Mouse (Mus musculus) ES-Bruce4 (cell line): ENCODE measurements around the gene C1qc. TPM values are rescaled to one million over a fixed set of nuclear protein-coding genes. Genes with fewer than 3 reads are reported as not detected.

ENCODE experiments used
- H3K27ac ChIP-seq: 2 replicates; pipeline ENCODE4 v1.5.1; 2012; ENCODE audit warnings: low read length, inconsistent platforms; ENCODE audit not compliant: insufficient read depth
- H3K27me3 ChIP-seq: 2 replicates; pipeline ENCODE4 v1.6.1; 2012; ENCODE audit warnings: mild to moderate bottlenecking, low read length, inconsistent platforms; ENCODE audit not compliant: control insufficient read depth, poor library complexity, insufficient read depth, severe bottlenecking
- H3K36me3 ChIP-seq: 2 replicates; pipeline ENCODE4 v1.6.1; 2012; ENCODE audit warnings: inconsistent platforms, mild to moderate bottlenecking, low read length, moderate library complexity; ENCODE audit not compliant: control insufficient read depth, poor library complexity, insufficient read depth, severe bottlenecking
- H3K4me1 ChIP-seq: one replicate; pipeline ENCODE4 v1.8.1; 2011; ENCODE audit warnings: low read length; ENCODE audit not compliant: control insufficient read depth, insufficient read depth
- H3K4me3 ChIP-seq: 2 replicates; pipeline ENCODE4 v1.5.1; 2011; ENCODE audit warnings: low read depth, mild to moderate bottlenecking, low read length
- H3K9ac ChIP-seq: 2 replicates; pipeline ENCODE4 v1.6.1; 2012; ENCODE audit warnings: low read depth, mild to moderate bottlenecking, inconsistent platforms; ENCODE audit not compliant: poor library complexity, severe bottlenecking
- H3K9me3 ChIP-seq: replicated peaks from 2 replicates; pipeline ENCODE4 v1.6.1; 2012; ENCODE audit warnings: mild to moderate bottlenecking, low read length, inconsistent platforms; ENCODE audit not compliant: control insufficient read depth, poor library complexity, insufficient read depth, severe bottlenecking
- CTCF ChIP-seq: IDR thresholded peaks from one replicate; pipeline ENCODE4 v1.8.1; 2011; ENCODE audit warnings: low read depth, low read length
- EP300 ChIP-seq: IDR thresholded peaks from 2 replicates; pipeline ENCODE4 v1.6.1; 2011; ENCODE audit warnings: low read depth, low read length; ENCODE audit not compliant: insufficient read depth
- POLR2A ChIP-seq: IDR thresholded peaks from one replicate; pipeline ENCODE4 v1.8.1; 2011; ENCODE audit warnings: low read length; ENCODE audit not compliant: insufficient read depth
- polyA plus RNA-seq: library from polyadenylated mRNA; stranded (reverse); fragments of >200 nt; gene quantifications from 2 replicates; pipeline ENCODE4 v1.2.4, GENCODE M21; 2011; ENCODE audit warnings: low read depth; ENCODE audit not compliant: missing spikeins, insufficient read depth, insufficient read length

Gene C1qc
- polyA plus RNA-seq, 1 experiment: not detected

DNA sequence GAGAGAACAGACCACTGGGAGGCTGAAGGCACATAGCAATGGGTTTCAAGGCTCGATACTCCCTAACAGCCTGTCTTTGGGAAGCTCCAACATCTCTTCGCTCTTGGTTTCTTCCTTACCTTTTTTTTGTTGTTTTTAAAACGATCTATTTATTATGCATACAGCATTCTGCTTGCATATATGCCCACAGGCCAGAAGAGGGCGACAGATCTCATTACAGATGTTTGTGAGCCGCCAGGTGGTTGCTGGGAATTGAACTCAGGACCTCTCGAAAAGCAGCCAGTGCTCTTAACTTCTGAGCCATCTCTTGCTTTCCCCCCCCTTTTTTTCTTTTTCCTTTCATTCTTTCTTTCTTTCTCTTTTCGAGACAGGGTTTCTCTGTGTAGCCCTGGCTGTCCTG lies 6.3 kb upstream of the C1qc start:
- Histone ChIP-seq H3K9ac (no peak overlapping the region), H3K4me3 (no peak overlapping the region), H3K9me3 (no peaks in the 10 kb centered on the region), H3K4me1 (peaks cover 11% of the 10 kb centered on the region), H3K36me3 (no peaks in the 10 kb centered on the region), H3K27ac (no peak overlapping the region), H3K27me3 (no peaks in the 10 kb centered on the region)
- TF ChIP-seq POLR2A (no peak), CTCF (peak; percentile 46)

DNA sequence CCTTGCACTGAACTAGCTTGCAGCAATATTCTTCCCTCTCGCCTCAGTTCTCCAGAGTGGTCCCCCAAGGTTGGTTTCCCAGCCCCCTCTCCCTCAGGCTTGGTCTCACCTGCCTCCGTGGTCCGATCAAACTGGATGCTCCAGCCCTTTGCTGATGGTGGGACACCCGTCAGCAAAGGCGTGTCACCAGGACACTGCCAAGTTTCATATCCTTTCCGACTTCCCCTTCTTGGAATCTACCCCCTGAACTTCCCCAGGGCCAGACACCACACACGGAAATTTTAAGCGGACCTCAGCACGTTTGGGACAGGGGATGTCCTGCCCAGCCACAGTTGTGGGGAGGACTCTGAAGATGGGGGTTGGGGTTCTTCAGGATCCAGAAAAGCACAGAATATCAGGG lies 5.8 kb upstream of the C1qc start, which contains the start of gene C1qa:
Gene C1qa (minus strand): TSS at position 167 of the 400 bp plus-strand sequence.
- Histone ChIP-seq H3K4me3 (no peak within 1 kb of the TSS), H3K27ac (peak within 1 kb of the TSS; percentile 77; the same call in 1 of the 2 replicates), H3K36me3 (no peaks in the 10 kb centered on the region), H3K9me3 (no peaks in the 10 kb centered on the region), H3K9ac (no peak within 1 kb of the TSS), H3K4me1 (peaks cover 11% of the 10 kb centered on the region), H3K27me3 (no peaks in the 10 kb centered on the region)
- TF ChIP-seq CTCF (no peak), EP300 (no peak), POLR2A (no peak)

DNA sequence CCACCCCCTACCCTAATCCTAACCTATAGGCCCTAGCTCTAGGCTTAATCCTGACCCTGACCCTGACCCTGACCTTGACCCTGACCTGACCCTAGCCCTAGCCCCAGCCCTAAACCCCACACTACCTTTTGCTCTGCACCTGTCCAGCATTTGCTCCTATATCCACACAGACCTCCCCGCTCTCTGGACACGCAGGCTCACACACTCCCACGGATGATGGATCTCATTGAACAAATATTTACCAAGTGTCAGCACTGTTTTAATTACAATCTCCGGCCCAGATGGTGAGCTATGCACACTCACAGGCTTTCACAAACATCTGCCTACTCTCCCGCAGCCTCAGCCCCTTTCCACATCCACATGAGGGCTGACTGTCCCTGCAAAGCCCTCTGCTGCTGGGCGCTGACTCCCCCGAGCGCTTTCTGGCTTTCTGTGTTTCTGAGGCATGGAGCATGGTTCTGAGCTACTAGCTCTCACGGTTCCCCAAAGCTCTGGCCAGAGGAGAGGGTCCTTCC lies 5.3 kb upstream of the C1qc start:
- peak; percentile 88 for TF ChIP-seq EP300
- no peak for TF ChIP-seq CTCF
- TF ChIP-seq POLR2A: no peak
- Histone ChIP-seq H3K27me3 (no peaks in the 10 kb centered on the region), H3K4me1 (peaks cover 11% of the 10 kb centered on the region), H3K36me3 (no peaks in the 10 kb centered on the region), H3K27ac (no peak overlapping the region), H3K4me3 (no peak overlapping the region), H3K9me3 (no peaks in the 10 kb centered on the region), H3K9ac (no peak overlapping the region)

DNA sequence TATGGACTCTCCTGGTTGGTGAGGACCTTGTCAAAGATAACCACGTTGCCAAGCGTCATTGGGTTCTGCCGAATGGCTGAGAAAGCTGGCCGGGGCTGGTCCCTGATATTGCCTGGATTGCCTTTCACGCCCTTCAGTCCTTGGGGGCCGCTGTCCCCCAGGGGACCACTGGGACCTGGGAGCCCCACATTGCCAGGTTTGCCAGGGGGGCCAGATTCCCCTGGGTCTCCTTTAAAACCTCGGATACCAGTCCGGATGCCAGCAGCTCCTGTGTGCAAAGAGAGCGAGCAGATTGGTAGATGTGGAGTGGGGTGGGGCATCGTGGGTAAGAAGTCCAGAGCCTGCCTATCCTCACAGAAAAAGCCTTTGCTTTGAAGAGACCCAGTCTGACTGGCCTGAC lies 3.6 kb upstream of the C1qc start:
- no peaks in the 10 kb centered on the region for H3K27me3 ChIP-seq
- TF ChIP-seq POLR2A: no peak
- TF ChIP-seq CTCF: no peak
- no peak for TF ChIP-seq EP300
- no peak overlapping the region for H3K9ac ChIP-seq
- no peaks in the 10 kb centered on the region for H3K36me3 ChIP-seq
- H3K4me1 ChIP-seq: peaks cover 10% of the 10 kb centered on the region
- H3K4me3 ChIP-seq: no peak overlapping the region
- H3K27ac ChIP-seq: no peak overlapping the region
- no peaks in the 10 kb centered on the region for H3K9me3 ChIP-seq

DNA sequence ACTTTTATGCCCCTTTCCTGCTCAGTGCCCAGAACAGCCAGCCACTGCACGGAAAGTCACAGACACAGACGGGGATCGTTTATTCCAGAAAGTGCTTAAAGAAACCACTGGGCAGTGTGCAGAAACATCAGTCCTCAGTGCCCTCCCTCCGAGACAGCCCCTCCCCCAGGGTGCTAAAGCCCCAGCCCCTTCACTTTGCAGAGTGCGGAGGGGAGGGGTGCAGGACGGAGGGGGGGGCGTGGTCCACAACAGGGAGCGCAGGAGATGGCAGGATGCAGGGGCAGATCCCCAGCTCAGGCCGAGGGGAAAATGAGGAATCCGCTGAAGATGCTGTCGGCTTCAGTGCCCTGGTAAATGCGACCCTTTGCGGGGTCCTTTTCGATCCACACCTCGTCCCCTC lies 3.0 kb upstream of the C1qc start:
- no peak for TF ChIP-seq CTCF
- TF ChIP-seq EP300: no peak
- no peak for TF ChIP-seq POLR2A
- H3K4me3 ChIP-seq: no peak overlapping the region
- H3K4me1 ChIP-seq: peaks cover 9% of the 10 kb centered on the region
- H3K9me3 ChIP-seq: no peaks in the 10 kb centered on the region
- H3K27me3 ChIP-seq: no peaks in the 10 kb centered on the region
- no peak overlapping the region for H3K9ac ChIP-seq
- H3K36me3 ChIP-seq: no peaks in the 10 kb centered on the region
- H3K27ac ChIP-seq: no peak overlapping the region

DNA sequence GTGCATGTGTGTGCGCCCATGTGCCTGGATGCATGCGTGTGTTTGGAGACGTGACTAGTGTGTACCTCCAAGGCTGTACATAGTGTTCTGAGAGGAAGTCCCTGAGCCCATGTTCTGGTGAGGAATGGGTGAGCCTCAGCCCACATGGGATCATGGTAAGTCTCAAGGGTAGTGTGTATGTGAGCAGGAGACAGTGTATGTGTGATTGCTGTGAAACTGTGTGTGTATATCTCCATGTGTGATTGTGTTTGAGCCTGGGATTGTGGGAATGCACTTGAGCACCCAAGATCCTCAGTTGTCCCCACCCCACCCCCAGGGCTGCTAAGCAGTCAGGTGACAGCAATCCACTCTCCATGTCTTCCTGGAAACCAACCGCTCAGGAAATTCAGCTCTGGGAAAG lies 2.0 kb upstream of the C1qc start:
- H3K36me3 ChIP-seq: no peaks in the 10 kb centered on the region
- no peaks in the 10 kb centered on the region for H3K9me3 ChIP-seq
- peaks cover 9% of the 10 kb centered on the region for H3K4me1 ChIP-seq
- H3K27me3 ChIP-seq: no peaks in the 10 kb centered on the region
- no peak overlapping the region for H3K27ac ChIP-seq
- no peak overlapping the region for H3K9ac ChIP-seq
- no peak overlapping the region for H3K4me3 ChIP-seq
- TF ChIP-seq POLR2A (no peak), EP300 (peak; percentile 68)
